Mouse (Mus musculus): ENCODE data around the gene Nme9.

DNA sequence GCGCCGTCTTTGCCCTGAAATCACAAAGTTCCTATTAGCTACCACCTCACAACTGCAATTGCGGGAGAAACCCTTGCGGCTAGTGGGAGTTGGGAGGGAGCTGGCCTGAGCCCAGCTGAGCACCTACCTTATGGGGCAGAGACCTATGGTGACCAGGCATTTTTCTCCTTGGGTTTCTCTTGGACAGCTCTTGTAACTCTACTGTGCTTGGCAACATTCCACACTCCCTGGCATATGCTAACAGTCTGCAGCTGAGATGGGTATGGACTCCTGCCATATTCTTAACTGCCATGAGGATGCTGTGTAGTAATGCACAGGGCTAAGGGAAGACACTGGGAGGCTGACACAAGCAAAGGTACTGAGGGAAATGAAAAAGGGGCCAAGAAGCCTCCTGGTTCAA is 29.5 kb downstream of the Nme9 start:
- TF ChIP-seq CTCF (IDR thresholded peaks at IDR 0.05; ENCODE audit: low read depth, low read length) (no peak), POLR2A (IDR thresholded peaks at IDR 0.05; ENCODE audit: extremely low read depth, insufficient read depth, low read length) (no peak)
